Mouse (Mus musculus): ENCODE measurements around the gene Rnf150. TPM values are rescaled to one million over a fixed set of nuclear protein-coding genes. Genes with fewer than 3 reads are reported as not detected.

Rnf150 gene
- polyA plus RNA-seq, 1 experiment from 2014 or later = 1.7 TPM

DNA sequence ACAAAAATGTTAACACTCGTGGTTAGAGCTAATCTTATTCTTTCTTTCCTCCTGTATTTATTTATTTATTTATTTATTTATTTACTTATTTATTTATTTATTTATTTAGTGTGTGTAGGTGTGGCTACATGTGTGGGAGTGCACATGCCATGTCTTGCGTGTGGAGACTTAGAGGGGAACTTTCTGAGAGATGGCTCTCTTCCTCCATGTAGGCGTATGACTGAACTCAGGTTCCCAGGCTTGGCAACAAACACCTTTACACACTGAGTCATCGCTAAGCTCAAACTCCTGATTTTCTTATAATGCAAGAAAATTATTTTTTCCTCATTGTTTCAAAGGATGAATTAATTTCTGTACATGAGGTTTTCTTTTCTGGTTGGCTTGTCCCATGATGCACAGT, 8.8 kb downstream of the Rnf150 start:
- DNase-seq (ENCODE audit: low spot score) (no peak), ATAC-seq (ENCODE audit: insufficient read depth, low FRiP score, low TSS enrichment) (no peak)
- 87% methylated on average over 4 of the region's 4 CpGs for WGBS
- Histone ChIP-seq H3K4me1 (ENCODE audit: control insufficient read depth, insufficient read depth, low read length) (no peaks in the 10 kb centered on the region), H3K9ac (ENCODE audit: low read length) (no peak overlapping the region), H3K4me3 (ENCODE audit: low read depth, low read length) (no peak overlapping the region), H3K36me3 (ENCODE audit: control insufficient read depth, insufficient read depth, low read length) (no peaks in the 10 kb centered on the region), H3K4me2 (ENCODE audit: low read depth) (no peak overlapping the region), H3K27me3 (ENCODE audit: control insufficient read depth, insufficient read depth, low read length) (no peaks in the 10 kb centered on the region), H3K27ac (ENCODE audit: low read depth, low read length) (no peak overlapping the region), H3K9me3 (ENCODE audit: control insufficient read depth, low read length) (no peaks in the 10 kb centered on the region)

GRCm38 (mm10) chr8:82874102-82874501, 10.9 kb downstream of the Rnf150 start:
- H3K4me1 ChIP-seq (ENCODE audit: control insufficient read depth, insufficient read depth, low read length) = no peaks in the 10 kb centered on the region
- no peak overlapping the region for H3K9ac ChIP-seq (ENCODE audit: low read length)
- no peaks in the 10 kb centered on the region for H3K9me3 ChIP-seq (ENCODE audit: control insufficient read depth, low read length)
- H3K4me3 ChIP-seq (ENCODE audit: low read depth, low read length) = no peak overlapping the region
- no peak for DNase-seq (ENCODE audit: low spot score)
- no peak overlapping the region for H3K27ac ChIP-seq (ENCODE audit: low read depth, low read length)
- no peaks in the 10 kb centered on the region for H3K36me3 ChIP-seq (ENCODE audit: control insufficient read depth, insufficient read depth, low read length)
- no peak for ATAC-seq (ENCODE audit: insufficient read depth, low FRiP score, low TSS enrichment)
- H3K4me2 ChIP-seq (ENCODE audit: low read depth) = no peak overlapping the region
- 81% methylated on average over 2 of the region's 2 CpGs for WGBS
- H3K27me3 ChIP-seq (ENCODE audit: control insufficient read depth, insufficient read depth, low read length) = no peaks in the 10 kb centered on the region

DNA sequence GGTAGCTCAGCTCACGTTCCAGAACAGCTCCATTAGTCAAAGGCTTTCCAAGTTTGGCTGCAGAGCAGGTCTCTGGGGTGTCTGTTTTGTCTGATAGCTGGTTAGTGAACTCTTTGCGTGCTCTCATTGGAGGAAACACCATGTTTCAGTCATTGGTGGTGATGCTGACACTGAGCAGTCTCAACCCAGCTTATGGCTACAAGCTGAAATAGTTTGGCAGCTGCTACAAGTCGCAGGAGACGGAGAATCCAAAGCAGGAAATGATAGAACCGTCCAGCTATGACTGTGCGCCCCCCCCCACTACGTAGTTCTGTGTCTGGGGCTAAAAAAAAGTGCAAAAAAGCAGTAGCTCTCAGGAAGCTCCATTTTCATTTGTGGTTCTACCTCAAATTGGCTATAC, 12.0 kb downstream of the Rnf150 start:
- DNase-seq (ENCODE audit: low spot score) = no peak
- Histone ChIP-seq H3K9ac (ENCODE audit: low read length) (no peak overlapping the region), H3K36me3 (ENCODE audit: control insufficient read depth, insufficient read depth, low read length) (no peaks in the 10 kb centered on the region), H3K4me1 (ENCODE audit: control insufficient read depth, insufficient read depth, low read length) (no peaks in the 10 kb centered on the region), H3K9me3 (ENCODE audit: control insufficient read depth, low read length) (no peaks in the 10 kb centered on the region), H3K4me3 (ENCODE audit: low read depth, low read length) (no peak overlapping the region), H3K27ac (ENCODE audit: low read depth, low read length) (no peak overlapping the region), H3K4me2 (ENCODE audit: low read depth) (no peak overlapping the region), H3K27me3 (ENCODE audit: control insufficient read depth, insufficient read depth, low read length) (no peaks in the 10 kb centered on the region)
- ATAC-seq (ENCODE audit: insufficient read depth, low FRiP score, low TSS enrichment) = no peak
- 84% methylated on average over 7 of the region's 7 CpGs for WGBS

DNA sequence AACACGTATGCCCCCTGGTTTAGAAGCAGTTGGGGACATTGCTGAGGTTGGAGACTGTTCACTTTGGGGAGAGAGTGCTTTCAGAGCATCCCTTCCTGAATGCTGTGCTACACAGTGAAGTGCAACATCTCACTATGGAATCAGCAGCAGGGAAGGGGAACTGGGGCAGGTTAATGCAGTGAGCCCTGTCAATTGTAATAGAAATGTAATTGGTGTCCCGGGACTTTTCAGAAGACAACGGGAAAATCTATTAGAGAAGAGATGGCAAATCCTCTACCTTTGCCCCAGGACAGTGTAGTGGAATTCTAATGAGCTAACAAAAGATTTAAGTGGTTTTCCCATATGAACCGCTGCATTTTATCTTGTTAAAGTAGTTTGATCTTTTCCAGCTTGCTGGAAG, 21.3 kb downstream of the Rnf150 start:
- 79% methylated on average over 4 of the region's 4 CpGs for WGBS
- DNase-seq (ENCODE audit: low spot score) (no peak), ATAC-seq (ENCODE audit: insufficient read depth, low FRiP score, low TSS enrichment) (no peak)
- no peak overlapping the region for H3K4me2 ChIP-seq (ENCODE audit: low read depth)
- H3K9me3 ChIP-seq (ENCODE audit: control insufficient read depth, low read length) = no peaks in the 10 kb centered on the region
- H3K27ac ChIP-seq (ENCODE audit: low read depth, low read length) = no peak overlapping the region
- no peaks in the 10 kb centered on the region for H3K27me3 ChIP-seq (ENCODE audit: control insufficient read depth, insufficient read depth, low read length)
- H3K9ac ChIP-seq (ENCODE audit: low read length) = no peak overlapping the region
- no peak overlapping the region for H3K4me3 ChIP-seq (ENCODE audit: low read depth, low read length)
- no peaks in the 10 kb centered on the region for H3K36me3 ChIP-seq (ENCODE audit: control insufficient read depth, insufficient read depth, low read length)
- H3K4me1 ChIP-seq (ENCODE audit: control insufficient read depth, insufficient read depth, low read length) = no peaks in the 10 kb centered on the region

DNA sequence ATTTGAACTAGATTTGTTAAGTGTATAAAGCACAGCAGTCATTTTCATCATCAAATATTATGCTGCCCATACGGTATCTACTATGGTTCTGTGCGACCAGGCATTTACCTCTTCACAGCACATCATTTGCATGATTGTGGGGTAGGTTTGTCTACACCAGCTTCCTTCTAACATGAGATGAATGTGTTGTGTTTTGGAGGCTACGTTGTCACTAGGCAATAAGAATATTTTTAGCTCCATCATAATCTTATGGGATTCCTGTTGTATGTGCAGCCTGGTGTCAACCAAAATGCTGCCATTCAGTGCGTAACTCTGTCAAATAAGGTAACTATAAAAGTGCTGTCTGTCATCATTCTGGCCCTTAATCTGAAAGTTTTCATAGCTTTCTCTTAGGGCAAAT, 24.1 kb downstream of the Rnf150 start:
- Histone ChIP-seq H3K4me2 (ENCODE audit: low read depth) (no peak overlapping the region), H3K36me3 (ENCODE audit: control insufficient read depth, insufficient read depth, low read length) (no peaks in the 10 kb centered on the region), H3K4me3 (ENCODE audit: low read depth, low read length) (no peak overlapping the region), H3K4me1 (ENCODE audit: control insufficient read depth, insufficient read depth, low read length) (no peaks in the 10 kb centered on the region), H3K9ac (ENCODE audit: low read length) (no peak overlapping the region), H3K27me3 (ENCODE audit: control insufficient read depth, insufficient read depth, low read length) (no peaks in the 10 kb centered on the region), H3K27ac (ENCODE audit: low read depth, low read length) (no peak overlapping the region), H3K9me3 (ENCODE audit: control insufficient read depth, low read length) (no peaks in the 10 kb centered on the region)
- ATAC-seq (ENCODE audit: insufficient read depth, low FRiP score, low TSS enrichment) (no peak), DNase-seq (ENCODE audit: low spot score) (no peak)
- WGBS = 92% methylated on average over 4 of the region's 4 CpGs

DNA sequence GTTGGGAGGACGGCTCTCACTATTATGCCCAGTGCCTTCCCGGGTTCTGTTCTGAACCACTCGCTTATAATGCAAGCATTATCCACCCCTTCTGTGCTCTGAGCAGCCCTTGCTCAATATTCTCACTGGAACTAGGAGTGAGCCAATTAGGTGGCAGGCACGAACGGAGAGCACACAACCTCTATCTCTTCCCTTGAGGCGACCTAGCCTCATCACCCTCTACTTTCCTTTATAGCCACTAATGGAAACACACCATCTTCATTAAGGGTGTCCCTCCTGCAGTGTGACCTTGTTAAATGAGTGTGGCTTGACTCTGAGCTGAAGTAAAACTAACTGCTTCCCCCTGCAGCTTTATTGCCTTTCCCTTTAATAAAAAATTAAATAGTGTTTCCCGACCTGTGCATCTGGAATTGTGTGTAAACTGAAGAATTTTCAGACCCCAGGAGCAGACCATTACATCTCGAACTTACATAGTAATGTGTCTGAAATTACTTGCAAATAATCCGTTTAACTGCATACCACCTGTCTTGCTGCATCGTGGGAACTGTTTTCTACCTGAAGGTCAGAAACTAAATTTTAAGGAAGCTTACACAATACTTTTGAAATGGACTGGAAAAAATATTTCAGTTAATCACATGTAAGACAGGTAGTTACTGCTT, 26.0 kb downstream of the Rnf150 start:
- no peaks in the 10 kb centered on the region for H3K36me3 ChIP-seq (ENCODE audit: control insufficient read depth, insufficient read depth, low read length)
- no peak overlapping the region for H3K9ac ChIP-seq (ENCODE audit: low read length)
- H3K4me3 ChIP-seq (ENCODE audit: low read depth, low read length) = no peak overlapping the region
- no peaks in the 10 kb centered on the region for H3K4me1 ChIP-seq (ENCODE audit: control insufficient read depth, insufficient read depth, low read length)
- no peak overlapping the region for H3K4me2 ChIP-seq (ENCODE audit: low read depth)
- no peak overlapping the region for H3K27ac ChIP-seq (ENCODE audit: low read depth, low read length)
- ATAC-seq (ENCODE audit: insufficient read depth, low FRiP score, low TSS enrichment) (no peak), DNase-seq (ENCODE audit: low spot score) (no peak)
- no peaks in the 10 kb centered on the region for H3K27me3 ChIP-seq (ENCODE audit: control insufficient read depth, insufficient read depth, low read length)
- WGBS = 52% methylated on average over 10 of the region's 10 CpGs
- no peaks in the 10 kb centered on the region for H3K9me3 ChIP-seq (ENCODE audit: control insufficient read depth, low read length)

GRCm38 (mm10) chr8:82895091-82895490, 31.9 kb downstream of the Rnf150 start:
- H3K27me3 ChIP-seq (ENCODE audit: control insufficient read depth, insufficient read depth, low read length) = no peaks in the 10 kb centered on the region
- no peak overlapping the region for H3K9ac ChIP-seq (ENCODE audit: low read length)
- no peak for ATAC-seq (ENCODE audit: insufficient read depth, low FRiP score, low TSS enrichment)
- no peak overlapping the region for H3K4me3 ChIP-seq (ENCODE audit: low read depth, low read length)
- no peaks in the 10 kb centered on the region for H3K36me3 ChIP-seq (ENCODE audit: control insufficient read depth, insufficient read depth, low read length)
- DNase-seq (ENCODE audit: low spot score) = no peak
- no peak overlapping the region for H3K27ac ChIP-seq (ENCODE audit: low read depth, low read length)
- H3K4me1 ChIP-seq (ENCODE audit: control insufficient read depth, insufficient read depth, low read length) = no peaks in the 10 kb centered on the region
- H3K4me2 ChIP-seq (ENCODE audit: low read depth) = no peak overlapping the region
- no peaks in the 10 kb centered on the region for H3K9me3 ChIP-seq (ENCODE audit: control insufficient read depth, low read length)
- 85% methylated on average over 4 of the region's 4 CpGs for WGBS

GRCm38 (mm10) chr8:82896796-82897195, 33.6 kb downstream of the Rnf150 start:
- H3K4me1 ChIP-seq (ENCODE audit: control insufficient read depth, insufficient read depth, low read length) = no peaks in the 10 kb centered on the region
- no peak overlapping the region for H3K9ac ChIP-seq (ENCODE audit: low read length)
- H3K9me3 ChIP-seq (ENCODE audit: control insufficient read depth, low read length) = no peaks in the 10 kb centered on the region
- no peaks in the 10 kb centered on the region for H3K27me3 ChIP-seq (ENCODE audit: control insufficient read depth, insufficient read depth, low read length)
- DNase-seq (ENCODE audit: low spot score) (no peak), ATAC-seq (ENCODE audit: insufficient read depth, low FRiP score, low TSS enrichment) (no peak)
- no peak overlapping the region for H3K4me3 ChIP-seq (ENCODE audit: low read depth, low read length)
- 93% methylated on average over 2 of the region's 2 CpGs for WGBS
- H3K27ac ChIP-seq (ENCODE audit: low read depth, low read length) = no peak overlapping the region
- H3K36me3 ChIP-seq (ENCODE audit: control insufficient read depth, insufficient read depth, low read length) = no peaks in the 10 kb centered on the region
- no peak overlapping the region for H3K4me2 ChIP-seq (ENCODE audit: low read depth)

- no peak overlapping the region for H3K4me2 ChIP-seq (ENCODE audit: low read depth)
- no peak overlapping the region for H3K27ac ChIP-seq (ENCODE audit: low read depth, low read length)
- DNase-seq (ENCODE audit: low spot score) = no peak
- ATAC-seq (ENCODE audit: insufficient read depth, low FRiP score, low TSS enrichment) = no peak
- no peak overlapping the region for H3K4me3 ChIP-seq (ENCODE audit: low read depth, low read length)
- WGBS = 88% methylated on average over 3 of the region's 3 CpGs
- H3K4me1 ChIP-seq (ENCODE audit: control insufficient read depth, insufficient read depth, low read length) = no peaks in the 10 kb centered on the region
- no peaks in the 10 kb centered on the region for H3K36me3 ChIP-seq (ENCODE audit: control insufficient read depth, insufficient read depth, low read length)
- no peaks in the 10 kb centered on the region for H3K9me3 ChIP-seq (ENCODE audit: control insufficient read depth, low read length)
- H3K9ac ChIP-seq (ENCODE audit: low read length) = no peak overlapping the region
- H3K27me3 ChIP-seq (ENCODE audit: control insufficient read depth, insufficient read depth, low read length) = no peaks in the 10 kb centered on the region
Observed at GRCm38 (mm10) chr8:82897628-82898458, 34.7 kb downstream of the Rnf150 start.
